Mouse (Mus musculus) splenic B cell, adult 2 months (primary cell): ENCODE data around the gene Brox.
"Not testable (repeated sequence)": the region's sequence is repeated elsewhere in the genome, so short reads cannot be mapped to it uniquely, and the experiment has no call there.

ENCODE experiments used
- DNase-seq: peaks from one replicate; pipeline ENCODE4 v3.0.0-alpha.2; 2011; ENCODE audit warnings: low read depth, low spot score
- H3K27me3 ChIP-seq: 2 replicates; pipeline ENCODE4 v1.6.1; 2012; ENCODE audit warnings: mild to moderate bottlenecking, low read length, moderate library complexity, mixed read lengths; ENCODE audit not compliant: control insufficient read depth, poor library complexity, insufficient read depth, severe bottlenecking
- H3K36me3 ChIP-seq: 2 replicates; pipeline ENCODE4 v1.6.1; 2012; ENCODE audit warnings: mild to moderate bottlenecking, low read length, moderate library complexity, mixed read lengths; ENCODE audit not compliant: control insufficient read depth, poor library complexity, insufficient read depth, severe bottlenecking

Brox gene

DNA sequence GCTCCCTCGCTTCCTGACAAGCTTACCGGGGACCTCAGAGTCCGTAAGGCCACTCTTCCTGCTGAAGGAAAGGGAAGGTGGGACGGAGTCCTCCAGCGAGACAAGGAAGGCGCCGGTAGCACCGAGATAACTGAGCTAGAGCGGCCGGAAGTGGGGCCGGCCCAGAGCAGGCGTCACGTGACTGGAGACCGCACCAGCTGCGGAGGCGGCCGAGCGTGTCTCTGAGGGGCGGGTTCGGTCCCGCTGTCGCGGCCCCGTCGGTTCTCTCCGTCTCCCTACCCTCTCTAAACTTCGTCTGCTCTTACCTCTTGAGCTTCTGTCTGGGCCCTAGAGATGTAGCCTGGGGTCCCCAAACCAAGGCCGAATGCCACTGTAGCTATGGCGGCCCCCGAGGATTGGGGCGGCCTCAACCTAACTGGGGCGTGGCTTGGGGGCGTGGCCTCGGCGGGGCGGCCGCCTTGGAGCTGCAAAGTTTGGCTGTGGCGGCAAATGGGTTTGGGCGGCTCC is at the start of gene Brox:
Gene Brox (minus strand): TSS at position 393 of the 507 bp plus-strand sequence.
- Histone ChIP-seq H3K36me3 (no peaks in the 10 kb centered on the region), H3K27me3 (no peaks in the 10 kb centered on the region)
- DNase-seq: peak; percentile 93

DNA sequence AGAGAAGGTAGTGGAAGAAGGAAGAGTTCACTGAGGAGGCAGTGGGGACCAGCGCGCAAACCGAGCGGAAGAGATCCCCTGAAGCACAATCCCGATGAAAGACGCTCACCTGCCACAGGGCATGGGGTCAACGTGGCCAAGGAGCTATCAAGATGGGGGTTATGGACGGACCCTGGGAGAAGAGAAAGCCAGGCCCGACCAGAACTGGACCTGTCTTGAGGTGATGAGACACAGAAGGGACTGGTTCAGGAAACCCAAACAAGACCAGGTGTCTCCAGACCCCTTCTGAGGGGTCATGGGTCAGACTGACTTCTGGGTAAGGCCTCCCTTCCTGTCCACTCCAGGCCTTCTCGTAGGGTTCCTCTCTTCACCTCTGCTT is 48.7 kb upstream of the Brox start:
- Histone ChIP-seq H3K27me3 (no peaks in the 10 kb centered on the region), H3K36me3 (peaks cover 4% of the 10 kb centered on the region; the same call in 1 of the 2 replicates)
- no peak for DNase-seq

GRCm38 (mm10) chr1:183344886-183345816 is 48.1 kb upstream of the Brox start:
- peak; percentile 94 for DNase-seq
- H3K27me3 ChIP-seq: no peaks in the 10 kb centered on the region
- peaks cover 2% of the 10 kb centered on the region; the same call in 1 of the 2 replicates for H3K36me3 ChIP-seq

GRCm38 (mm10) chr1:183342902-183343301 is 45.8 kb upstream of the Brox start:
- not testable (repeated sequence) for DNase-seq, H3K27me3 ChIP-seq, H3K36me3 ChIP-seq

DNA sequence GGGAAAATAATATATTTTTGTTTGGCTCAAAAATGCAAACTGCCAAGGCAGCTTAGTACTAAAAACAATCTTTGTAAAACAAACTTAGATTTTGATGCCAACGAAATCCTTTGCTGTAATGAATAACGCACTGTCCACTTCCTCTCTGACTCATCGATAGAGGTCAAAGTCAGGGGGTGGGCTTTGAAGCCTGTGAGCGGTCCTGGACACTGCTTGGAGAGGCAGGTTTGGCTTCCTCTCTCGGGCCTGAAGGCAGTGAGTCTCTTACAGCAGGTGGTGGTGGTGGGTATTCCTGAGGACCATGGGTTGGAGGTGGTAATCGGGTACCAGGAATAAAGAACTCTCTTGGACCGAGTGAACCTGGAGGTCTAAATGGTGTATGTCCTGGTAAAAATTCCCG is 30.1 kb upstream of the Brox start:
- Histone ChIP-seq H3K36me3 (peaks cover 29% of the 10 kb centered on the region), H3K27me3 (no peaks in the 10 kb centered on the region)
- no peak for DNase-seq

- Histone ChIP-seq H3K36me3 (peaks cover 23% of the 10 kb centered on the region), H3K27me3 (no peaks in the 10 kb centered on the region)
- no peak for DNase-seq
Measured at GRCm38 (mm10) chr1:183324433-183324832, 27.4 kb upstream of the Brox start.

DNA sequence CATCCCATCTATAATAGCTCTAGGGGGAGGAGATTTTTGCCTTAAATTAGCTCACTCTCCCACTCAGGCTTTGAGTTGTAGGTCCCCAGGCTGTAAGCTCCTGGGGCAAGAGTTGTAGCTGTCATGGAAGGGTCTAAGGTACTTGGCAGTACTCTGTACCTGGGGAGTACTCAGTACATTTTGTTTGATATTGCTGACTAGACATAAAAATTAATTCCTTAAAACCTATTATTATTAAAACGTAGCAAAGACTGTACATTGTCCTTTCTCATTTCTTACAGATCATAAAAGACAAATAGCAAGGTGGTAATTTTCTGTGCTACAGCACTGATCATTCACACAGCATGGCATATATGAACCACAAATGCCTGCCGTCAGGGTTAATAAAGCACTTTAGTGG is 26.9 kb upstream of the Brox start:
- DNase-seq: no peak
- Histone ChIP-seq H3K36me3 (peaks cover 21% of the 10 kb centered on the region), H3K27me3 (no peaks in the 10 kb centered on the region)

DNA sequence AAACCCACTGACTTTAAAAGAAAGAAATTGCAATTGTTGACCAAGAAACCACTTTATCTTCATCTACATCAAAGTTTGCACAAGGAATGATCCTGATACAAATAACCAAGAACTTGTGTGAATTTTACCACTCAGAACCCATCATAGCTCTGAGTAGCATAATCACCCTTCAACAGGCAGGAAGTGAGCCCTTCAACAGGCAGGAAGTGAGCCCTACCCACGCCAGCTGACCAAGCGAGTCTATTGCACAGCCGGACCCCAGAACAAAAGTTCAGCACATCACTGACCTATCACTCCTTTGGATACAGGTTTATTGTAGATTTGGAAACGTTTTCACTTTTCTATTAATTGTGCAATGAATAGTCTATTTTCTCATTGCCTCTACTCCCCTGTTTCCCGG is 25.4 kb upstream of the Brox start:
- H3K36me3 ChIP-seq: peaks cover 21% of the 10 kb centered on the region

GRCm38 (mm10) chr1:183320708-183321107 is 23.6 kb upstream of the Brox start:
- Histone ChIP-seq H3K36me3 (peaks cover 18% of the 10 kb centered on the region), H3K27me3 (no peaks in the 10 kb centered on the region)
- DNase-seq: no peak

More for the DNA sequence above, 25.4 kb upstream of the Brox start:
- H3K27me3 ChIP-seq, DNase-seq: not testable (repeated sequence)

GRCm38 (mm10) chr1:183315783-183316182 is 18.7 kb upstream of the Brox start:
- peak; percentile 38 for DNase-seq
- H3K36me3 ChIP-seq: peaks cover 18% of the 10 kb centered on the region
- H3K27me3 ChIP-seq: no peaks in the 10 kb centered on the region

- DNase-seq: no peak
- Histone ChIP-seq H3K36me3 (peaks cover 19% of the 10 kb centered on the region), H3K27me3 (no peaks in the 10 kb centered on the region)
Measured at GRCm38 (mm10) chr1:183312076-183312475, 15.0 kb upstream of the Brox start.

GRCm38 (mm10) chr1:183309601-183310000 is 12.5 kb upstream of the Brox start:
- not testable (repeated sequence) for DNase-seq, H3K27me3 ChIP-seq
- peaks cover 12% of the 10 kb centered on the region for H3K36me3 ChIP-seq

GRCm38 (mm10) chr1:183308476-183308875 is 11.4 kb upstream of the Brox start:
- no peaks in the 10 kb centered on the region for H3K27me3 ChIP-seq

DNA sequence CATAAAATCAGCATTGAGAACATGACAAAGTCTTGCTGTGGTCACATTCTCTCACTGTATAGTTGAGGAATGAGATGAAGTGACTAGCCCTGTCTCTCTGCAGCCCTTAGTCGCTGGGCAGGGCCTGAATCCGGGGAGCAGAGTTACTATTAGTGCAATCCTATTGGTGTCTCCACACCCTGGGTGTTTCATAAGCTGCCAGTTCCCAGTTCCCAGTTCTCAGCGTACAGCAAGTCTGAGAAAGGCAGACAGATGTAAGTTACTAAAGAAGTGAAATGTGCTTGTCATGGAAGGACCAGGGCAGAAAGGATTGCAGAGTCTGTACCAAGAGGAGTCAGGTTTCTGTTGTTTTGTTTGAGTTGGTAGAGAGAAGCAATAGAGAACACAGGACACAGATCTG is 10.5 kb upstream of the Brox start:
- Histone ChIP-seq H3K27me3 (no peaks in the 10 kb centered on the region), H3K36me3 (peaks cover 4% of the 10 kb centered on the region)
- DNase-seq: no peak

More at GRCm38 (mm10) chr1:183308476-183308875, 11.4 kb upstream of the Brox start:
- DNase-seq: no peak
- H3K36me3 ChIP-seq: peaks cover 8% of the 10 kb centered on the region

- H3K36me3 ChIP-seq: no peaks in the 10 kb centered on the region
Measured at GRCm38 (mm10) chr1:183299161-183299560, 2.1 kb upstream of the Brox start.

More at GRCm38 (mm10) chr1:183299161-183299560, 2.1 kb upstream of the Brox start:
- no peaks in the 10 kb centered on the region for H3K27me3 ChIP-seq
- DNase-seq: peak; percentile 88
